Mouse (Mus musculus) intestine, postnatal 0 days (tissue): ENCODE measurements around the gene Pyroxd1. TPM values are rescaled to one million over a fixed set of nuclear protein-coding genes. Genes with fewer than 3 reads are reported as not detected.

Experiments
- ATAC-seq: fragments of 200-750 bp; cut with Nextera tagmentation; 2 replicates; pipeline ENCODE4 v1.8.0; 2017; ENCODE audit warnings: mild to moderate bottlenecking, moderate TSS enrichment, moderate library complexity
- H3K27ac ChIP-seq: fragments of 300-500 bp; sonication (generic); 2 replicates; pipeline ENCODE4 v1.5.1; 2014; ENCODE audit warnings: mild to moderate bottlenecking, low read depth, low read length, moderate library complexity
- H3K27me3 ChIP-seq: fragments of 300-500 bp; sonication (generic); replicated peaks from 2 replicates; pipeline ENCODE4 v1.6.1; 2014; ENCODE audit warnings: low read length, mixed read lengths; ENCODE audit not compliant: control insufficient read depth, insufficient read depth
- H3K36me3 ChIP-seq: fragments of 300-500 bp; sonication (generic); 2 replicates; pipeline ENCODE4 v1.6.1; 2014; ENCODE audit warnings: mild to moderate bottlenecking, moderate library complexity; ENCODE audit not compliant: control insufficient read depth, insufficient read depth
- H3K4me1 ChIP-seq: fragments of 300-500 bp; sonication (generic); replicated peaks from 2 replicates; pipeline ENCODE4 v1.6.1; 2014; ENCODE audit warnings: antibody characterized with exemption, low read length, mixed read lengths; ENCODE audit not compliant: control insufficient read depth, insufficient read depth
- H3K4me2 ChIP-seq: fragments of 300-500 bp; sonication (generic); replicated peaks from 2 replicates; pipeline ENCODE4 v1.6.1; 2014; ENCODE audit warnings: low read depth, mild to moderate bottlenecking, moderate library complexity
- H3K4me3 ChIP-seq: fragments of 300-500 bp; sonication (generic); 2 replicates; pipeline ENCODE4 v1.5.1; 2014; ENCODE audit warnings: low read depth, low read length
- H3K9ac ChIP-seq: fragments of 300-500 bp; sonication (generic); 2 replicates; pipeline ENCODE4 v1.6.1; 2014; ENCODE audit warnings: mild to moderate bottlenecking, low read depth, low read length
- H3K9me3 ChIP-seq: fragments of 300-500 bp; sonication (generic); 2 replicates; pipeline ENCODE4 v1.6.1; 2016; ENCODE audit warnings: mixed run types; ENCODE audit not compliant: control insufficient read depth
- CTCF ChIP-seq: sonication (generic); IDR thresholded peaks from 2 replicates; pipeline ENCODE4 v1.5.1; 2016; ENCODE audit warnings: low read depth, mild to moderate bottlenecking, control low read depth, antibody characterized with exemption, moderate library complexity
- WGBS: fragments of 180-500 bp; shearing (Covaris S2); extraction: QIAGEN DNeasy Blood & Tissue Kit; methylation state at CpG from one replicate; pipeline ENCODE4 v1.1.7; 2014; 5-methylcytosine and 5-hydroxymethylcytosine counted together
- polyA plus RNA-seq: library from polyadenylated mRNA; unstranded; fragments of >200 nt; fragmentation: Nextera tagmentation; extraction: Ambion mirVana; gene quantifications from 2 replicates; pipeline ENCODE4 v1.2.1, GENCODE M21; 2015

Gene Pyroxd1
- polyA plus RNA-seq, 1 experiment from 2014 or later: 16.2 TPM

DNA sequence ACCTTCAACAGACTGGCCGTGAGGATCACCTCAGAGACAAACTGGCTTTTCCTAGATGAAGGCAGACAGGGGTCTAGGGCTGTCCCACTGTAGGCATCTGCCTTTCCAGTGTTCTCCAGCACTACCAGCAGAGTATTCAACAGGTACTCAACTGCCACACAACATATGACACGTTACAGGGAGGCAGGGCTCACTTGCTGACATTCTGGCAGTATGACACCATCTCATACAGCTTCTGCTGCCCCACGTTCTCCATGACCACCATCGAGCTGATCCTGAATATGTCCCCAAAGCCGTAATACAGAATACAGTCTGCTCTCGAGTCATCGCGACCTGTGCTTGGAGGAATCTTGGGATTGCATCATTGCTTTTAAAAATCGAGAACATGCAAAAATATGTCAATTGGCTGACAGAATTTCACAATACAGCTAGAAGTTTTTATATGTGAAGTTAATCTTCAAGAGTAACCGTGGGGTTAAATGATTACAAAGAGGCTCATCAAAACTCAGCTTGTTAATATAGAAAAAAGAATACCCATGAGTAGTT lies 21.1 kb downstream of the Pyroxd1 start:
- no peaks in the 10 kb centered on the region for H3K4me1 ChIP-seq
- 91% methylated on average over 10 of the region's 10 CpGs for WGBS
- no peak overlapping the region for H3K9ac ChIP-seq
- ATAC-seq: no peak
- H3K27ac ChIP-seq: no peak overlapping the region
- no peak overlapping the region for H3K4me2 ChIP-seq
- peaks cover 50% of the 10 kb centered on the region for H3K36me3 ChIP-seq
- no peaks in the 10 kb centered on the region for H3K27me3 ChIP-seq
- H3K9me3 ChIP-seq: no peaks in the 10 kb centered on the region
- no peak for TF ChIP-seq CTCF
- H3K4me3 ChIP-seq: no peak overlapping the region

DNA sequence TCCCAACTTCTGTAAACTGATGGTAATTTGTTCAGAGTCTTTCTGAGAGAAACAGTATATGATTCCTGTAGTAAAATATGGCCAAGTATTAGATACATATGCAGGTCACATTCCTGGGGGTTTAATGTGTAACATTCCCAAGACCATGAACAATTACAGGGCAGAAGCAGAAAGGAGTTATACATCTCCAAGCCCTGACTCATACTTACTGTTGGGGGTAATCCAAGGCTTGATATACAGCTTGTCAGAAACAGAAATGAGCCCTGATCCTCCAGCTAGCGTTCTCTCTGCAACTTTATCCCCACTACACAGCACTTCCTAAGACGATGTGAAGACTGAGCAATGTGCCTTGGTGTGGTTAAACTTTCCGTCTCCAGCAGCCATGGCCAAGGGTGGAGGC lies 22.1 kb downstream of the Pyroxd1 start:
- 87% methylated on average over 3 of the region's 3 CpGs for WGBS
- ATAC-seq: no peak

DNA sequence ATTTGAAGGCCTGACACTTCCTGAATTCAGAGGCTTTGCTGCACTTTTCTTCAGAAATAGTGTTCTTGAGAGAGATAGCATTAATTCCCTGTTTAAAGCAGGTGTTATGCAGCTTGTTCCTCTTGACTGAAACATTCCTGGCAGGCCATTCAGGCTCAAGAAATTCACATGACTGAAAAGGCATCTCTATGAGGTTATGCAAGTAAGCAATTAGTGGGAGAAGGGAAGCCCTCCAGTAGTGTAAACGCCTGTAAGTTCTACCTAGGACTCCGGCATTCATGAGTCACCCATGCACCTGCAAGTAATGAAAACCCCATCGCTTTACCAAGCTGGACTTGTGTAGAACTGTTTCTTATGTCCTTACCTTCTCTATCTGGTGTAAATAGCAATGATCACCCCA lies 24.1 kb downstream of the Pyroxd1 start:
- H3K36me3 ChIP-seq: peaks cover 46% of the 10 kb centered on the region
- H3K27ac ChIP-seq: no peak overlapping the region
- no peaks in the 10 kb centered on the region for H3K4me1 ChIP-seq
- 85% methylated on average over 3 of the region's 3 CpGs for WGBS
- H3K4me2 ChIP-seq: no peak overlapping the region
- H3K27me3 ChIP-seq: no peaks in the 10 kb centered on the region
- no peak overlapping the region for H3K9ac ChIP-seq
- no peak for ATAC-seq
- no peak overlapping the region for H3K4me3 ChIP-seq
- H3K9me3 ChIP-seq: no peaks in the 10 kb centered on the region
- no peak for TF ChIP-seq CTCF

More for the DNA sequence above, 22.1 kb downstream of the Pyroxd1 start:
- Histone ChIP-seq H3K27me3 (no peaks in the 10 kb centered on the region), H3K4me3 (no peak overlapping the region), H3K27ac (no peak overlapping the region), H3K9ac (no peak overlapping the region), H3K36me3 (peaks cover 49% of the 10 kb centered on the region), H3K4me1 (no peaks in the 10 kb centered on the region), H3K9me3 (no peaks in the 10 kb centered on the region), H3K4me2 (no peak overlapping the region)
- TF ChIP-seq CTCF: no peak

DNA sequence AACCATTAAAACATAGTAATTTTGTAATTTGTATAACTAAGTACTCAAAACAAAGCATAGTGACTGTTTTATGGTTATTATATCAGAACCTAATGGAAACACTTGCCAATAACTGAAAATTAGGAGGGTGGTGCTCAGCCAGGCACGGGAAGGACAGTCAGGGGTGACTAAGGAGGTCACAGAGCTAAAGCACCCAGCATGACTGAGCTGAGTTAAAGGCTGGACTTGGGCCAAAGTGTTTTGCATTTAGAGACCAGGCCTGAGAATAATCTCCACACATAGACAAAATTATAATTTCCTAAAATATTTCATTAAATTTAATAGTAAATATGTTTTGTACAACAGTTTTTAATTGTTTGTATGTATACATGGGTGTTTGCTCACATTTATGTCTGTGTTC lies 31.6 kb downstream of the Pyroxd1 start:
- no peak for ATAC-seq
- no peak overlapping the region for H3K4me2 ChIP-seq
- H3K4me1 ChIP-seq: no peaks in the 10 kb centered on the region
- no peak overlapping the region for H3K4me3 ChIP-seq
- TF ChIP-seq CTCF: no peak
- H3K9ac ChIP-seq: no peak overlapping the region
- no peak overlapping the region for H3K27ac ChIP-seq
- WGBS: 59% methylated on average over 1 of the region's 1 CpGs
- H3K9me3 ChIP-seq: no peaks in the 10 kb centered on the region
- H3K36me3 ChIP-seq: peaks cover 31% of the 10 kb centered on the region
- H3K27me3 ChIP-seq: no peaks in the 10 kb centered on the region

DNA sequence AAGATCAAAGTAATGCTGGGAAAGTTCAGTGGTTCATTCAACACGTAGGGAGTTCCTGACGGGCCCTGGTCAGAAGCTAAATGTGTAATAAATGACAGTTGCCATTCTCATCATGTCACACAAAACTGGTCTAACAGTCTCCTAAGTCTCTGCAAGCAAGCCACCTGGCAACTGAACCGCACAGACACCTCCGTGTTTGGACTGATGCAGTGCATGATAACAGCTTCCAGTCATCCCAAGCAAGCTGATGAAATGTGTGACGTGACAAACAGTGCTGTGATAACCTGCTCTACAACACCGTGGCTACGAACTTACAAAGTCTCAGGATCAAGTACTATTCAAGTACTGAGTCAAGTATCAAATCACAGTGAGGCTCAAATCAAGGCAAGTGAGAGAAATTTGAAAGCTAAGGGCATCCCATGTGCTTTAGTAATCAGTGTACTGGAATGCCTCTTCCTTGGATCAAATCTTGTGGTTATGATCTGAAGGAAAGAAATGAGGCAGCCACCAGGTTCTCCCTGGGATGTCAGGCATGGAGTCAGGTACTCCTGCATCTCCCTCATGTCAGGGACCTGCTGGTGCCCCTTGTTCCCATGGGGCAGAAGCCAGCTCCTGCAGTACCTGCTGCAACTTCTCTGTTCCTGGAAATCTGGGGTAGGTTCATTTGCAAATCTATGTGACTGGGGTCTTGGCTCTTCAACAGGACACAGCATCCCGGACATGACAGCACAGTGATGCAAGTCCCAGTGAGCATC lies 33.3 kb downstream of the Pyroxd1 start:
- no peaks in the 10 kb centered on the region for H3K4me1 ChIP-seq
- H3K27ac ChIP-seq: no peak overlapping the region
- H3K36me3 ChIP-seq: peaks cover 23% of the 10 kb centered on the region
- ATAC-seq: no peak
- H3K4me3 ChIP-seq: no peak overlapping the region
- no peaks in the 10 kb centered on the region for H3K27me3 ChIP-seq
- H3K9ac ChIP-seq: no peak overlapping the region
- H3K4me2 ChIP-seq: no peak overlapping the region
- TF ChIP-seq CTCF: no peak
- WGBS: 87% methylated on average over 8 of the region's 8 CpGs
- H3K9me3 ChIP-seq: no peaks in the 10 kb centered on the region

DNA sequence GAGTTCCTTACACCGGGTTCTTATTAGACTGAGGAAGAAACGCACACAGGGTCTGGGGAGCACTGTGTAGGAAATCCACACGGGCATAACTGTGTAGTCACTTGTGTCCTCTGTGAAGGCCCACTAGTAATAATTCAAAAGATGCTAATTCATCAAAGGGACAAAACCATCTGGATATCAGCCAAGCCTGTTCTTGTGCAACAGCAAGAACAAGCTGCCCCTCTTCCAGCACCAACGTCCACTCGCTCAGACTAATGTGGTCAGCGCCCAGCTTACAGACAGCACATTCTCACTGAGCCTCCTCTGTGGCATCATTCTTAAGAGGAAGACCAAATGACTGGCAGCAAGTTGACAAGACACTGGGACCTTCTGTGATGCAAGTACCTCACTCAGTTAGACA lies 34.5 kb downstream of the Pyroxd1 start:
- H3K4me2 ChIP-seq: no peak overlapping the region
- no peaks in the 10 kb centered on the region for H3K27me3 ChIP-seq
- WGBS: 83% methylated on average over 6 of the region's 6 CpGs
- no peak overlapping the region for H3K4me3 ChIP-seq
- H3K4me1 ChIP-seq: no peaks in the 10 kb centered on the region
- TF ChIP-seq CTCF: no peak
- no peaks in the 10 kb centered on the region for H3K9me3 ChIP-seq
- no peak overlapping the region for H3K27ac ChIP-seq
- no peak overlapping the region for H3K9ac ChIP-seq
- peaks cover 15% of the 10 kb centered on the region for H3K36me3 ChIP-seq
- ATAC-seq: no peak
